Mouse (Mus musculus) brain, embryonic 14.5 days (tissue): ENCODE measurements around the gene Ston2.

ENCODE experiments used
- CTCF ChIP-seq: fragments of 200-500 bp; IDR thresholded peaks from 2 replicates; pipeline ENCODE4 v1.5.1; 2012; ENCODE audit warnings: inconsistent platforms, mild to moderate bottlenecking, moderate library complexity, borderline replicate concordance; ENCODE audit not compliant: insufficient read depth, insufficient read length; ENCODE audit errors: extremely low read depth
- POLR2A ChIP-seq: fragments of 200-500 bp; IDR thresholded peaks from 2 replicates; pipeline ENCODE4 v1.6.1; 2012; ENCODE audit warnings: mild to moderate bottlenecking, inconsistent platforms, borderline replicate concordance; ENCODE audit not compliant: poor library complexity, insufficient read depth, insufficient read length, severe bottlenecking; ENCODE audit errors: extremely low read depth

DNA sequence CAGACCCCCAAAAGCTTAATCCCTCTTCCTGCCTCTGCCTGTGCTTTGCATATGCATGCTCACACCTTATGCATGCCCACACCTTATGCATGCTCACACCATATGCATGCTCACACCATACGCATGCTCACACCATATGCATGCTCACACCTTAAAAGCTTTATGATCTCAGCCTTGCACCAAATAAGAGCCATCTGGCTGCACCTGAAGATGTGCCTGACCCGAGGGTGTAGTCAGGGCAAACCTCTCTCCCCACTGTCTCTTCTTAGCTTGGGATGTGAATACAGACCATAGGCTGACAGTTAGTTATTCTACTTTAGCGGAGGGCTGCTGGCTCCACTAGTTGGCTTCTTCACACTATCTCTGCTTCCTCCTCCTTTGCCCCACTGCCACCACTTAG lies 105.1 kb downstream of the Ston2 start:
- TF ChIP-seq POLR2A, result no peak
- TF ChIP-seq CTCF, result no peak
